Mouse (Mus musculus) adrenal gland, adult (tissue): ENCODE data around the gene Srrt.

Experiments used
- DNase-seq, 2 experiments: peaks; one replicate each; pipeline ENCODE4 v3.0.0; 2022 to 2023; ENCODE audit warnings: low spot score in 1 of 2; ENCODE audit not compliant: inconsistent age in 2 of 2

Gene Srrt

GRCm38 (mm10) chr5:137338256-137338655 lies 30.8 kb upstream of the Srrt start:
- DNase-seq: peak; percentile 94 to 96

- DNase-seq: no peak
These were observed 29.7 kb upstream of the Srrt start for GRCm38 (mm10) chr5:137337190-137337589.

GRCm38 (mm10) chr5:137335066-137335465 lies 27.6 kb upstream of the Srrt start:
- DNase-seq: no peak

GRCm38 (mm10) chr5:137334317-137334716 lies 26.8 kb upstream of the Srrt start:
- no peak for DNase-seq

GRCm38 (mm10) chr5:137333512-137334174 lies 26.2 kb upstream of the Srrt start, which contains the start of gene Slc12a9:
TSS of gene Slc12a9 (minus strand) at chr5:137333597.
- DNase-seq: peak; percentile 95 to 99

GRCm38 (mm10) chr5:137332857-137333511 lies 25.5 kb upstream of the Srrt start:
- DNase-seq: no peak

- no peak for DNase-seq
These were observed 23.4 kb upstream of the Srrt start for GRCm38 (mm10) chr5:137330910-137331309.

GRCm38 (mm10) chr5:137320996-137321395 lies 13.5 kb upstream of the Srrt start:
- DNase-seq: no peak

GRCm38 (mm10) chr5:137318570-137318969 lies 11.1 kb upstream of the Srrt start:
- peak in 1 of 2 experiments; percentile 45 for DNase-seq

- DNase-seq: no peak
These were observed 9.9 kb upstream of the Srrt start for GRCm38 (mm10) chr5:137317361-137317760.

- DNase-seq: peak in 1 of 2 experiments; percentile 60
These were observed 7.8 kb upstream of the Srrt start for GRCm38 (mm10) chr5:137315084-137315903.

GRCm38 (mm10) chr5:137314193-137315083 lies 7.0 kb upstream of the Srrt start, which contains the start of gene Trip6:
TSS of gene Trip6 (minus strand) at chr5:137314404.
- peak; percentile 91 to 97 for DNase-seq

GRCm38 (mm10) chr5:137313466-137314192 lies 6.2 kb upstream of the Srrt start:
- DNase-seq: no peak

GRCm38 (mm10) chr5:137308356-137308755 lies 882 bp upstream of the Srrt start:
- DNase-seq: no peak

GRCm38 (mm10) chr5:137306439-137307005 lies 952 bp downstream of the Srrt start:
- peak in 1 of 2 experiments; percentile 18 for DNase-seq

- peak in 1 of 2 experiments; percentile 23 for DNase-seq
These were observed 1.7 kb downstream of the Srrt start for GRCm38 (mm10) chr5:137305822-137306221.

- DNase-seq: no peak
These were observed 2.7 kb downstream of the Srrt start for GRCm38 (mm10) chr5:137304816-137305215.

- DNase-seq: no peak
These were observed 3.3 kb downstream of the Srrt start for GRCm38 (mm10) chr5:137304165-137304564.

- no peak for DNase-seq
These were observed 3.9 kb downstream of the Srrt start for GRCm38 (mm10) chr5:137303609-137304008.
